Mouse (Mus musculus) kidney, adult 2 months (tissue): ENCODE data around the gene Borcs7. TPM values are rescaled to one million over a fixed set of nuclear protein-coding genes. Genes with fewer than 3 reads are reported as not detected.

Source experiments
- DNase-seq: peaks from one replicate; pipeline ENCODE4 v3.0.0; 2021
- H3K27ac ChIP-seq: fragments of 200-500 bp; 2 replicates; pipeline ENCODE4 v1.5.1; 2012; ENCODE audit warnings: low read depth, low read length, control low read depth, inconsistent platforms; ENCODE audit not compliant: insufficient read depth
- H3K27me3 ChIP-seq: fragments of 200-500 bp; replicated peaks from 2 replicates; pipeline ENCODE4 v1.6.1; 2012; ENCODE audit warnings: mild to moderate bottlenecking, moderate library complexity, low read length, inconsistent platforms; ENCODE audit not compliant: control insufficient read depth, insufficient read depth
- H3K36me3 ChIP-seq: fragments of 200-500 bp; 2 replicates; pipeline ENCODE4 v1.6.1; 2012; ENCODE audit warnings: mild to moderate bottlenecking, moderate library complexity, low read length, inconsistent platforms; ENCODE audit not compliant: control insufficient read depth, insufficient read depth
- H3K4me1 ChIP-seq: fragments of 200-500 bp; 2 replicates; pipeline ENCODE4 v1.6.1; 2011; ENCODE audit warnings: low read length; ENCODE audit not compliant: control insufficient read depth, insufficient read depth
- H3K4me3 ChIP-seq: fragments of 200-500 bp; 2 replicates; pipeline ENCODE4 v1.5.1; 2011; ENCODE audit warnings: mild to moderate bottlenecking, low read depth, low read length, control low read depth; ENCODE audit not compliant: insufficient read depth
- CTCF ChIP-seq: fragments of 200-500 bp; conservative IDR thresholded peaks from 2 replicates; pipeline ENCODE4 v1.5.1; 2011; ENCODE audit warnings: low read depth, mild to moderate bottlenecking, control low read depth, low read length, moderate library complexity, mixed read lengths; ENCODE audit not compliant: insufficient read depth, insufficient read length
- POLR2A ChIP-seq: fragments of 200-500 bp; IDR thresholded peaks from one replicate; pipeline ENCODE4 v1.6.1; 2011; ENCODE audit warnings: low read depth, low read length, control low read depth
- WGBS: fragments of 180-500 bp; shearing (Covaris S2); methylation state at CpG from one replicate; pipeline ENCODE4 v1.1.7; 2018; 5-methylcytosine and 5-hydroxymethylcytosine counted together
- polyA plus RNA-seq: library from polyadenylated mRNA; depleted of rRNA; stranded (reverse); fragments of >200 nt; gene quantifications from 2 replicates; pipeline ENCODE4 v1.2.3, GENCODE M21; 2012

Gene Borcs7
- polyA plus RNA-seq, 1 experiment, result 6.0 TPM

DNA sequence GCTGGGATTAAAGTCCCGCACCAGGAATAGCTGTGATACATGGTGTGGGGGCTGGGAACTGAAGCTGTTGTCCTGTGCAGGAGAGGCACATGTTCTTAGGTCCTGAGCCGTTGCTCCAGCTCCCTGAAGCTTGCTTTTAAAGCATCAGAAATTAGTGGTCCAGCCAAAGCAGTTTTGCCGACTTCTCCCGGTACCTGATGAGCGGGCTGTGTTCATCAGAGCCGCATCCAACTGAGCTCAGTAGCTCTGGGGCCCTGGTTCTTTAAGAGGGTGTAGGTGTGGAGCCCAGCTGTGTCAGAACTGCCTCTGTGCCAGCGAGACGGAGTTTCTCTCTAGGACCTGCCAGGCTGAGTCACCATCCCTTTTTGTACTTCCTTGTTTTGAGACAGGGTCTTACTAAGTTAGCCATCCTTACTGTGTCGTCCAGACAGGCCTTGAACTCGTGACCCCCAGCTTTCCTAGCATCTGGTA lies 9.3 kb downstream of the Borcs7 start:
- Histone ChIP-seq H3K4me3 (no peak overlapping the region), H3K27me3 (no peaks in the 10 kb centered on the region), H3K4me1 (peaks cover 5% of the 10 kb centered on the region; the same call in 1 of the 2 replicates), H3K36me3 (no peaks in the 10 kb centered on the region), H3K27ac (no peak overlapping the region)
- no peak for TF ChIP-seq CTCF
- TF ChIP-seq POLR2A, result no peak
- 76% methylated on average over 10 of the region's 10 CpGs for WGBS
- no peak for DNase-seq

GRCm38 (mm10) chr19:46701156-46701555 lies 11.4 kb downstream of the Borcs7 start:
- H3K36me3 ChIP-seq, result no peaks in the 10 kb centered on the region
- DNase-seq, result peak; percentile 67
- H3K27me3 ChIP-seq, result no peaks in the 10 kb centered on the region
- H3K4me1 ChIP-seq, result peaks cover 5% of the 10 kb centered on the region; the same call in 1 of the 2 replicates
- 46% methylated on average over 9 of the region's 9 CpGs for WGBS
- no peak for TF ChIP-seq CTCF
- TF ChIP-seq POLR2A, result no peak
- no peak overlapping the region for H3K27ac ChIP-seq
- no peak overlapping the region for H3K4me3 ChIP-seq

- TF ChIP-seq POLR2A (no peak), CTCF (no peak)
- H3K27ac ChIP-seq, result no peak overlapping the region
- 64% methylated on average over 7 of the region's 7 CpGs for WGBS
- no peak for DNase-seq
- no peak overlapping the region for H3K4me3 ChIP-seq
- H3K4me1 ChIP-seq, result peaks cover 11% of the 10 kb centered on the region; the same call in 1 of the 2 replicates
- H3K27me3 ChIP-seq, result no peaks in the 10 kb centered on the region
- no peaks in the 10 kb centered on the region for H3K36me3 ChIP-seq
Observed at GRCm38 (mm10) chr19:46705779-46706495, 16.2 kb downstream of the Borcs7 start.

- H3K4me3 ChIP-seq, result no peak overlapping the region; the same call in 1 of the 2 replicates
- peak overlapping the region; percentile 6 for H3K27ac ChIP-seq
- 59% methylated on average over 9 of the region's 9 CpGs for WGBS
- H3K36me3 ChIP-seq, result no peaks in the 10 kb centered on the region
- H3K27me3 ChIP-seq, result no peaks in the 10 kb centered on the region
- DNase-seq, result no peak
- peaks cover 8% of the 10 kb centered on the region; the same call in 1 of the 2 replicates for H3K4me1 ChIP-seq
- TF ChIP-seq POLR2A (no peak), CTCF (no peak)
Observed at GRCm38 (mm10) chr19:46706540-46707295, 17.0 kb downstream of the Borcs7 start.

DNA sequence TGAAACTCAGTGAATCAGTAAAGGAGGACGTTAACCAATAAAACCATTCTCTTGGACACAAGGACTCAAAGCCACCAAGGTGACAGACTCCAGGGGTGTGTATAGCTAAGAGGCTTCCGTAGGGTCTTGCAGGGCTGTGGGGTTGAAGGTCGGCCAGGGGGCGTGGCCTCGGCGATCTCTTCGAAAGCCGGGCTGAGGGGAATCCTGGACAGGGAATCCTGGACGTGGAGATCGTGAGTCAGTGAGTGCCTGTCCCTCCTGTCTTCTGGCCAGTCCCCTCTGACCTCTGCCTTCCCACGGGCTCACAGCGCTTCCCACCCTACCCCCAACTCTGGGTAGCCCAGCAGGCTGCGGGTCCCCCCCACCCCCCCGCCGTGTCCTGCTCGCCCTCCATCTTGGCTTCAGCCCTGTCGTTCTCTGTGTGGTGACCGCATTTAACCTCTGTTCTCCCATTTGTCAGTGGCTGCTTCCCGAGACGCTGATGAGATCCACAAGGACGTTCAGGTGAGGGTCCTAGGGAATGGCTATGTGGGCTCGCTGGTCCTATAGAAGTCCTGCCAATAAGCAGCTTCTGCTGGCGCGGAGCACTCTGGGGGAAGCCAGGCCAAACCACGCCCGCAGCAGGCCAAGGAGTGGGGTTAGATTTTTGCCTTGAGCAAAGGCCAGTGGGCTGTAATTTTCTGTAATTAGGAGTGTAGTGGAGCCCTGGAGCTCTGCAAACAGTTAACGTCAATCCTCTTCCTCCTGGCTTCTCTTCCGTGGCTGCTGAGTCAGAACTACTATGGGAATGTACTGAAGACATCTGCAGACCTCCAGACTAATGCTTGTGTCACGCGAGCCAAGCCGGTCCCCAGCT lies 17.8 kb downstream of the Borcs7 start, which contains the start of gene As3mt:
Gene As3mt, plus strand, starts transcription at position 163 of the 856 bp plus-strand sequence.
- WGBS, result 3% methylated on average over 31 of the region's 31 CpGs
- TF ChIP-seq POLR2A, result no peak
- TF ChIP-seq CTCF, result no peak
- H3K27me3 ChIP-seq, result no peaks in the 10 kb centered on the region

DNA sequence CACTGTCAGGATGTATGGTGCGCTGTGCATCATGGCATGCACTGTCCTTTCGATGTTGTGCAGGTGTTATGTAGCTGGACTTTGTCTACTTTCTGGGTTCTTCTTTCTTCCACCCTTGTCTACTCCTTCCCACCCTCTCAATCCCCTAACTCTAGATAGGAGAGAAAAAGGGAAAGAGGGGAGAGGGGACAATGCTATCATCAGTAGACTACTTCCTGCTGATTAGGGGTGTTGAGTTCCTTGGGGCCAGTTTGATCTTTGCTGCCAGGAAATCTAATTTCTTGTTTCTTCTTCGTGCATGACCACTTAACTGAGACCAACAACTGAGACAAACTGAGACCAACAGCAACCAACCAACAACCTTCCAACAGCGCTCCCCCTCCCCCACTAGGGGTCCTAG lies 20.9 kb downstream of the Borcs7 start:
- DNase-seq, result no peak
- H3K27me3 ChIP-seq, result no peaks in the 10 kb centered on the region
- H3K4me1 ChIP-seq, result peaks cover 8% of the 10 kb centered on the region; the same call in 1 of the 2 replicates
- TF ChIP-seq CTCF (no peak), POLR2A (no peak)
- H3K4me3 ChIP-seq, result no peak overlapping the region
- WGBS, result 88% methylated on average over 4 of the region's 4 CpGs
- no peaks in the 10 kb centered on the region for H3K36me3 ChIP-seq
- no peak overlapping the region for H3K27ac ChIP-seq

More for the DNA sequence above, 17.8 kb downstream of the Borcs7 start, which contains the start of gene As3mt:
- Histone ChIP-seq H3K36me3 (no peaks in the 10 kb centered on the region), H3K27ac (peak within 1 kb of the TSS; percentile 40), H3K4me1 (peaks cover 8% of the 10 kb centered on the region; the same call in 1 of the 2 replicates), H3K4me3 (peak within 1 kb of the TSS; percentile 67)
- peak; percentile 90 for DNase-seq
